Mouse (Mus musculus) MEL (cell line): ENCODE data around the gene Myo3b.

ENCODE experiments used
- EP300 ChIP-seq, 2 experiments: IDR thresholded peaks; 2 replicates each; pipeline ENCODE4 v1.6.1; 2011; ENCODE audit warnings: improper control_type of control experiment in 2 of 2, low read length in 2 of 2, low read depth in 1 of 2, mild to moderate bottlenecking in 1 of 2
- ETS1 ChIP-seq: IDR thresholded peaks from 2 replicates; pipeline ENCODE4 v1.6.1; 2012; ENCODE audit warnings: low read depth, mild to moderate bottlenecking, inconsistent platforms, low read length, improper control_type of control experiment, moderate library complexity
- POLR2A ChIP-seq, 2 experiments: IDR thresholded peaks; 2 replicates each; pipeline ENCODE4 v1.6.1; 2011 to 2012; ENCODE audit warnings: low read length in 2 of 2, mild to moderate bottlenecking in 2 of 2, control low read depth in 1 of 2, improper control_type of control experiment in 1 of 2, low read depth in 1 of 2, moderate library complexity in 1 of 2; ENCODE audit not compliant: control insufficient read depth in 1 of 2, insufficient read depth in 1 of 2, poor library complexity in 1 of 2

DNA sequence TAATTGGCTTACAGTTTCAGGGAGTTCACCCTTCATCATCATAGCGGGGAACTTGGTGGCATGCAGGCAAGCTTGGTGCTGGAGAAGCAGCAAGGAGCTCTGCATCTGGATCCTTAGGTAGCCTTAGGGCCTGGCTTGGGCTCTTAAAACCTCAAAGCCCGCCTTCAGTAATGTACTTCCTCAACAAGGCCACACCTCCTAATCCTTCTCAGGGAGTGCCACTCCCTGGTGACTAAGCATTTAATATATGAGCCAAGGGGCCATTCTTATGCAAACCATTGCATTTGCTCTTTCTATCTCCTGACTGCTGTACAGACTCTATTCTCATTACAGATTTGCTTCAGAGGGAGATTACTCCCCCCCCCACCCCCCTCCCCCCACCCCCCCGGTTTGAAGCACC lies 170.9 kb downstream of the Myo3b start:
- TF ChIP-seq EP300 (IDR thresholded peaks at IDR 0.05; ENCODE audit: low read depth in 1 of 2, low read length in 2 of 2) (no peak), POLR2A (IDR thresholded peaks at IDR 0.05; ENCODE audit: control insufficient read depth in 1 of 2, insufficient read depth in 1 of 2, low read depth in 1 of 2, low read length in 2 of 2, poor library complexity in 1 of 2) (no peak), ETS1 (no peak)
